Mouse (Mus musculus): Measurements from ENCODE around the gene Dock3. TPM values are rescaled to one million over a fixed set of nuclear protein-coding genes. Genes with fewer than 3 reads are reported as not detected.
"Not testable (repeated sequence)": the region's sequence is repeated elsewhere in the genome, so short reads cannot be mapped to it uniquely, and the experiment has no call there.

Dock3 gene
- total RNA-seq, 2 experiments from 2014 or later: 7.1 to 7.4 TPM

DNA sequence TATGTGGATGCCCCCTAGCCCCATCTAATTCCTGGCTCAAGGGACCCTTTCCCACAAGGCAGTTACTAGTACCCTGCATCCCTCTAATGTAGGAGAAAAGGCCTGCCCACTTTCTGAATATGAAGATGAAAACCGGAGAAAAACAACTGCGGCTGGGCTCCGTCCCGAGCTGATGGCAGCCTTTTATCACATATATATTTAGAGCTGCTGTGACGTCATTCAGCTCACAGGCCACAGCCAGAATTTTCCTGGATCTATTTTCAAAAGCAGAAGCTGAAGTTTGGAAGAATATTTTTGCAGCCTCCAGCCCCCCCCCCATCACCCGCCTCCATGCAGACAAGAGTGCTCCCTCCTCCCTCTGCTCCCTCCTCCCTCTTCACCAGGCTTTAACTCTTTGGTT is 27.9 kb upstream of the Dock3 start:
- DNase-seq (ENCODE audit: low spot score in 2 of 2): no peak

DNA sequence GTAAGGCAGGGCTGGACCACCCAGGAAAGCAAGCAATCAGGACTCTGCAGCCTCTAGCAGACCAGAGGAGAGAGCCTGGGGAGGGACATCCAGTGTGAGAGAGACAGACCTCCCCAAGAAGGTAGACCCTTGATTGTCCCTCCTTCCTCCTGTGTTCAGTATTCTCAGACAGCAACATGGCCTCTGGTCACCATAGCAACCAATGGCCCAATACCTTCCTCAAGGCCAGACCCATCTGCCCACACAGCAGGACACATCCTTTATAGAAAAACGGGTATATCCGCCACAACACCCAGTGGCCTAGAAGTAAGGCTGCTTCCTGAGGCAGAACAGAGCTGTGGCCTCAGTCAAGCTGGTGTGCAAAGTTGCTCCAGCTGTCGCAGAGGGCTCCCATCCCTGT is 23.9 kb upstream of the Dock3 start:
- no peak for DNase-seq (ENCODE audit: low spot score in 2 of 2)

DNA sequence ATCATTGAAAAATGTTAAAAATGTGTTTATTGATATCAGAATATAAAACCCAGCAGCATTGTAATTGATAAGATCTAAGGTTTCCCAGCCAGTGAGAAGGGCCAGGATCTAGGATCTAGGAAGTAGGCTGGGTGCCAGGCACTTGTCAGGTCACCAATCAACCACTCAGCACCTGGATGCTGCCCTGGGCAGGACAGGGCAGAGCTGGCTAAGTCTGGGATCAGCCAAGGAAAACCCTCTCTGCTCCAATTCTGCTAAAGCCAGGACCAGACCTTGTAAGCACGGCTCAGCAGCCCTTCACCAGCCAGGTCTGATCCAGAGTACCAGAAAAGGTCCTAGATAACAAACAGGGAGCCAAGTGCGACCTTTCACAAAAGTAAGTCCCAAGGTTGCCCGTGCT is 23.2 kb upstream of the Dock3 start:
- DNase-seq (ENCODE audit: low spot score in 2 of 2): no peak

- DNase-seq (ENCODE audit: low spot score in 2 of 2): no peak
These were observed 22.8 kb upstream of the Dock3 start for GRCm38 (mm10) chr9:107254476-107254875.

GRCm38 (mm10) chr9:107252164-107252563 is 20.5 kb upstream of the Dock3 start:
- DNase-seq (ENCODE audit: low spot score in 2 of 2): no peak

- no peak for DNase-seq (ENCODE audit: low spot score in 2 of 2)
These were observed 19.0 kb upstream of the Dock3 start for GRCm38 (mm10) chr9:107250416-107251337.

DNA sequence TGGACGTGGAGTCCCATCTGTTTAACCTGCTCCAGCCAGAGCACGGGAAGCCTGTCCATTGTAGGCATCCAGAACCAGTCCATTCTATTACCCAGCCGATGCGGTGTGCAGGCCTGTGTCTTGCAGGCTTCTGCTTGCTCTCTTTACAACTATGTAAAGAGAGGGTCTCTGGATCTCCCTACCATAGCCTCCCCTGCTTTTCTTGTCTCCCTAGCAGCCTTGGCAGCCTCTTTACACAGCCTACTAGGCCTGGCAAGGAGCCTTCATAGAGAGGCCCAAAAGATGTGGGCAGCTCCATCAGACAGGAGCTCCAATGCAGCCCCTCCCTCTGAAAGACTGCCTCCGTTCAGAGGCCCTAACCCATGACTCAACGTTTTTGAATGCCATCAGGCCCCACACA is 17.4 kb upstream of the Dock3 start:
- no peak for DNase-seq (ENCODE audit: low spot score in 2 of 2)

DNA sequence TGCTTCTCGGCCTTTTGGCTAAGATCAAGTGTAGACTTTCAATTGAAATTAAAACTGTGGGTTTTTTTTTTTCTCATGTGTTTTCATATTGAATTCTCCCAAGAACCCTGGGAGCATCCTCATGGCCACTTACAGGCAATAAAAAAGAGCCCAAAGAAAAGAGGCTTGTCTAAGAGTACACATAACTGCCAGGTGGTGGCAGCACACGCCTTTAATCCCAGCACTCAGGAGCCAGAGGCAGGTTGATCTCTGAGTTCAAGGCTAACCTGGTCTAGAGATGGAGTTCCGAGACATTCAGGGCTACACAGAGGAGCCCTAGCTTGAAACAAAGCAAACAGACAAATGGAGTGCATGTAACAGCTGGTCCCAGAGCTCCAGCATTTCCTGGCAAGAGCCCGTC is 14.5 kb upstream of the Dock3 start:
- DNase-seq (ENCODE audit: low spot score in 2 of 2): no peak

DNA sequence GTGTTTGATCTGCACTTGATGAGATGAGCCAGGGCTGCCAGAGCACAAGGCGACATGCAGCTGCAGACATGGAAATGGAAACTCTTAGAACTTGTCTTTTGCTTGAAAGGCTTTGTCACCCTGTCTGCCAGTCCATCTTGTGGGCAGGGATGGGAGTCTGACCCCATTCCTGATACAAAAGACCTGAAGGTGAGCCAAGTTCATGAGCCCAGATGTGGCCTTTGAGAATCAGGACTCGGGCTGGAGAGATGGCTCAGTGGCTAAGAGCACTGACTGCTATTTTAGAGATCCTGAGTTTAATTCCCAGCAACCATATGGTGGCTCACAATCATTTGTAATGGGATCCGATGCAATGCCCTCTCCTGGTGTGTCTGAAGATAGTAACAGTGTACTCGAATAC is 13.6 kb upstream of the Dock3 start:
- DNase-seq (ENCODE audit: low spot score in 2 of 2): no peak

GRCm38 (mm10) chr9:107236151-107236550 is 4.4 kb upstream of the Dock3 start:
- no peak for DNase-seq (ENCODE audit: low spot score in 2 of 2)

DNA sequence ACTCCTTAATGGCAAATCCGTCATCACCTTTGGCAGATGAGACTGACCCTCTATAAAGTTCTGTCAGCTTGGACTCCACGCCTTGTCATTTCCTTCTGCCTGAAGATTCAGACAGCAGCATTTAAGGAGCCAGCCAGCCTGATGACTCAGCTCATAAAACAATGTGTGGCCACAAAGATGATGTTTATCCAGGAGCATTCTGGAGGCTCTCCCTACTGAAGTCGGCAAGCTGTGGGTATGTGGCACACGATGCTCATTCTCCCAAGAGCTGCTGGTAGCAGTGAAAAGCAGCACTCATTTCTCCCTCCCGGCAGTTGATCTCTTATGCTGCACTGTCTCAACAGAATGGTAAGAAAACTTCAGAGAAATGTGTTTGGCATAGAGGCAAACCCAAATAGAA is 3.6 kb upstream of the Dock3 start:
- no peak for DNase-seq (ENCODE audit: low spot score in 2 of 2)

GRCm38 (mm10) chr9:107232140-107232539 is 431 bp upstream of the Dock3 start:
- DNase-seq (ENCODE audit: low spot score in 2 of 2): no peak

DNA sequence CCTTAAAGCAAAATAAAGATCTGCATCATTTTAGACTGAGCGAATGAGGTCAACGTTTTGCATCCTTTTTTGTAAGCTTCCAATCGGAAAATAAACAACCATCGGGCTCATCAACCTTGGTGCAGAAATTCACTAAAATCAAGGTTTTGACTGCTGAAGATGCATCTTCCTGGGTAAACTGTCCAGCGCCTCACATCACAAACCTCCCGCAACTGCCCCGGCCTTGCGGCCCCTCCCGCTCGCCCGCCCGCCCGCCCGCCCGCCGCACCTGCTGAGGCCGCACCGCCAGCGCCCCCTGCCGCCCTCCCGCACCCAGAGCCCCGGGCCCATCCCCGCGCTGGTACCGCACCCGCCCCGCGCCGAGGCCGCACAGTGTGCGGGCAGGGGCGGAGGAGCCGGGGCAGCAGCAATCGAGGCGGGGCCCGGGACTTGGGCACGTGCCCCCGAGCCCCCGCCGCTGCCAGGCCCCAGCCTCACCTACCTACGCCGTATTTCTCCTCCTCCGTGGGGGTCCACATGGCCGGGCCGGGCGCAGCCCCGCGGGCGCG is 644 bp downstream of the Dock3 start:
- no peak for DNase-seq (ENCODE audit: low spot score in 2 of 2)

GRCm38 (mm10) chr9:107224597-107224996 is 7.1 kb downstream of the Dock3 start:
- no peak for DNase-seq (ENCODE audit: low spot score in 2 of 2)

GRCm38 (mm10) chr9:107174831-107175230 is 56.9 kb downstream of the Dock3 start:
- not testable (repeated sequence) for DNase-seq (ENCODE audit: low spot score in 2 of 2)

- DNase-seq (ENCODE audit: low spot score in 2 of 2): no peak
These were observed 65.9 kb downstream of the Dock3 start for GRCm38 (mm10) chr9:107165792-107166191.

DNA sequence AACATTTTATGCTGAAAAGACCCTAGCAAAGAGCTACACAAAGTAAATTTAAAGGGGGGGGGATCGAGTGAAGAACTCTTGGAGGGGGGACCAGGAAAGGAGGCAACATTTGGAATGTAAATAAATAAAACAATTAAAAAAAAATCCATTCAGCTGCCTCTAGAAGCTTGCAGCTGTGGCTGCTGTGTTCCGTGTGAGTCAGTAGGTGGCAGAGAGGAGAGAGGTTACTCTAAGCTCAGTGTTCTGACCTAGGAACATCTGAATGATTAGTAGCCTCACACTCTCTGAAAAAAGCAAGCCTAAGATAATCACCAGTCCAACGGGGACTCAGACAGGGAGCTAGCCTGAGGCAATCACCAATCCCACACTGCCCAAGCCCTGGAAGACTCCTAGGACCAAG is 66.9 kb downstream of the Dock3 start:
- DNase-seq (ENCODE audit: low spot score in 2 of 2): no peak

GRCm38 (mm10) chr9:107156388-107156787 is 75.3 kb downstream of the Dock3 start:
- not testable (repeated sequence) for DNase-seq (ENCODE audit: low spot score in 2 of 2)

DNA sequence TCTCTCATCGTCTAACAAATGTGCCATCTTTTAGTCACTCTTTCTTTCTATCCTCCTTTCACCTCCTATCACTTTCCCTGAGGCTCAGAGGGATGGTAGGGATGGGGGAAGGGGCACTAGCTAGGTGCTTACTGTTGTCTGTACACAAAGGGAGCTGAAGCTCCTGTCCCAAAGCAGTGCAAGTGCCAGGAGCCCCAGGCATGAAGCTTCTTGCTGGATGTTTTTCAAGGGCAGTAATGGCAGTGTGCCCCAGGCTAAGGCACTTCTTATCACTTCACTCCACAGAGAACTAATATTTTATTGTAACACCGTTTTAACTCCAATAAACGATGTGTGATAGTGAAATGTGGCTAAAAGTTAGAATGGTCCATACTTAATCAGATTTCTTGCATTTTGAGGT is 118.9 kb downstream of the Dock3 start:
- no peak for DNase-seq (ENCODE audit: low spot score in 2 of 2)

- no peak for DNase-seq (ENCODE audit: low spot score in 2 of 2)
These were observed 119.7 kb downstream of the Dock3 start for GRCm38 (mm10) chr9:107112056-107112455.

DNA sequence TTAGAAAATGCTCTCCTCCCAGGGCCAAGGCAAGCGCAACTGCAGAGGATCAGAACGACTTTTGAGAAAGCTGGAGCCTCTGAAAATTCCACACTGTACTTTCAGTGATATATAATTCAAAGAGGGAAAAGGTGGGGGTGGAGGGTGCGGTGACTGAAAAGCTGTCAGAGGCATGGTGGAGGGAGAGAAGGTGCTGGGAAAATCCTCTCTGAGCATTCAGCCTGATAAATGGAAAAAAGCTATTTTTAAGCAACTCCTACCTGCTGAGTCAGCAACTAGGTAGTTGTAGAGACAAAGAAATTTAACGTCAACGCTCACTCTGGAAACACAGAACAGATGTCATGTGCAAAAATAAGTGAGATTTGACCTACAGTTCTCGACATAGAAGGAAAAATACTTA is 132.2 kb downstream of the Dock3 start:
- no peak for DNase-seq (ENCODE audit: low spot score in 2 of 2)

- not testable (repeated sequence) for DNase-seq (ENCODE audit: low spot score in 2 of 2)
These were observed 142.3 kb downstream of the Dock3 start for GRCm38 (mm10) chr9:107089451-107089850.

DNA sequence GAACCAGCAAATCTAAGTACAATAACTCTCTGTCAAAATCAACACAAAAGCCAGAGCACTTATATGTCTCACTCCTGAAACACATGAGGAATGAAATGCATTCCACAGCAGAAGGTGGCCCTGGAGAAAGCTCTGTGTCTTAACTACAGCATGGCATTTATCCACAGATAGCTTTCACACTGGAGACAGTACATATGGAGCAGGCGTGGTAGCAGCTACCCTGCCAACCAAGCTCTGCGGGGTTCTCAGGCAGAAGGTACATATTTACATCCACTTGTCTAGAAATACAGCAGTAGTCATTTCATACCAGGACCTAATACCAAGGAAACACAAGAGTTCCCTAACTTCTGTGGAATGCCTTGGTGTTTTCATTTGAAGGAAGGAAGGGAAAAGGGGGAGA is 144.2 kb downstream of the Dock3 start:
- DNase-seq (ENCODE audit: low spot score in 2 of 2): no peak
